Mouse (Mus musculus) forebrain, embryonic 15.5 days (tissue): ENCODE measurements around the gene Ccdc169. TPM values are rescaled to one million over a fixed set of nuclear protein-coding genes. Genes with fewer than 3 reads are reported as not detected.

Experiments
- ATAC-seq: fragments of 200-750 bp; cut with Nextera tagmentation; replicated peaks from 2 replicates; pipeline ENCODE4 v1.8.0; 2017; ENCODE audit warnings: mild to moderate bottlenecking, moderate TSS enrichment, moderate library complexity
- H3K27ac ChIP-seq: fragments of 300-500 bp; sonication (generic); replicated peaks from 2 replicates; pipeline ENCODE4 v1.5.1; 2015; ENCODE audit warnings: mild to moderate bottlenecking, inconsistent platforms
- H3K27me3 ChIP-seq: fragments of 300-500 bp; sonication (generic); 2 replicates; pipeline ENCODE4 v1.6.1; 2015; ENCODE audit warnings: inconsistent platforms
- H3K36me3 ChIP-seq: fragments of 300-500 bp; sonication (generic); 2 replicates; pipeline ENCODE4 v1.6.1; 2015; ENCODE audit warnings: mild to moderate bottlenecking, inconsistent platforms
- H3K4me1 ChIP-seq: fragments of 300-500 bp; sonication (generic); 2 replicates; pipeline ENCODE4 v1.6.1; 2015; ENCODE audit warnings: inconsistent platforms
- H3K4me2 ChIP-seq: fragments of 300-500 bp; sonication (generic); replicated peaks from 2 replicates; pipeline ENCODE4 v1.6.1; 2015; ENCODE audit warnings: mild to moderate bottlenecking, inconsistent platforms
- H3K4me3 ChIP-seq: fragments of 300-500 bp; sonication (generic); 2 replicates; pipeline ENCODE4 v1.5.1; 2015; ENCODE audit warnings: mild to moderate bottlenecking, inconsistent platforms
- H3K9ac ChIP-seq: fragments of 300-500 bp; sonication (generic); replicated peaks from 2 replicates; pipeline ENCODE4 v1.6.1; 2015; ENCODE audit warnings: mild to moderate bottlenecking, inconsistent platforms
- H3K9me3 ChIP-seq: fragments of 300-500 bp; sonication (generic); 2 replicates; pipeline ENCODE4 v1.6.1; 2016; ENCODE audit warnings: inconsistent platforms
- WGBS: fragments of 180-500 bp; shearing (Covaris S2); methylation state at CpG from one replicate; pipeline ENCODE4 v1.1.7; 2015; ENCODE audit warnings: mixed read lengths; 5-methylcytosine and 5-hydroxymethylcytosine counted together
- polyA plus RNA-seq: library from polyadenylated mRNA; unstranded; fragments of >200 nt; fragmentation: Nextera tagmentation; extraction: Ambion mirVana; gene quantifications from 2 replicates; pipeline ENCODE4 v1.2.1, GENCODE M21; 2015

Gene Ccdc169
- polyA plus RNA-seq, 1 experiment from 2014 or later = 0.19 TPM

- H3K27me3 ChIP-seq = no peaks in the 10 kb centered on the region
- 92% methylated on average over 6 of the region's 6 CpGs for WGBS
- no peaks in the 10 kb centered on the region for H3K4me1 ChIP-seq
- H3K9ac ChIP-seq = no peak overlapping the region
- no peak overlapping the region for H3K4me3 ChIP-seq
- no peak overlapping the region for H3K27ac ChIP-seq
- H3K4me2 ChIP-seq = no peak overlapping the region
- peaks cover 72% of the 10 kb centered on the region for H3K36me3 ChIP-seq
- ATAC-seq = no peak
- no peaks in the 10 kb centered on the region for H3K9me3 ChIP-seq
These were observed 5.4 kb upstream of the Ccdc169 start for GRCm38 (mm10) chr3:55131576-55132233.

GRCm38 (mm10) chr3:55139837-55140236, 2.7 kb downstream of the Ccdc169 start:
- H3K9me3 ChIP-seq = no peaks in the 10 kb centered on the region
- no peak overlapping the region for H3K9ac ChIP-seq
- 90% methylated on average over 12 of the region's 12 CpGs for WGBS
- no peak overlapping the region for H3K4me2 ChIP-seq
- ATAC-seq = no peak
- H3K27ac ChIP-seq = no peak overlapping the region
- no peak overlapping the region for H3K4me3 ChIP-seq
- no peaks in the 10 kb centered on the region for H3K4me1 ChIP-seq
- H3K27me3 ChIP-seq = no peaks in the 10 kb centered on the region
- peaks cover 19% of the 10 kb centered on the region for H3K36me3 ChIP-seq

- H3K4me3 ChIP-seq = no peak overlapping the region
- no peaks in the 10 kb centered on the region for H3K9me3 ChIP-seq
- H3K4me2 ChIP-seq = no peak overlapping the region
- H3K4me1 ChIP-seq = no peaks in the 10 kb centered on the region
- peaks cover 8% of the 10 kb centered on the region for H3K36me3 ChIP-seq
- WGBS = 81% methylated on average over 2 of the region's 2 CpGs
- no peak overlapping the region for H3K27ac ChIP-seq
- no peak for ATAC-seq
- no peak overlapping the region for H3K9ac ChIP-seq
- no peaks in the 10 kb centered on the region for H3K27me3 ChIP-seq
These were observed 4.3 kb downstream of the Ccdc169 start for GRCm38 (mm10) chr3:55141401-55141800.

GRCm38 (mm10) chr3:55144916-55145315, 7.8 kb downstream of the Ccdc169 start:
- Histone ChIP-seq H3K4me1 (no peaks in the 10 kb centered on the region), H3K4me3 (no peak overlapping the region), H3K9me3 (no peaks in the 10 kb centered on the region), H3K9ac (no peak overlapping the region), H3K27me3 (no peaks in the 10 kb centered on the region), H3K36me3 (no peaks in the 10 kb centered on the region), H3K4me2 (no peak overlapping the region), H3K27ac (no peak overlapping the region)
- no peak for ATAC-seq
- 64% methylated on average over 4 of the region's 4 CpGs for WGBS

GRCm38 (mm10) chr3:55146441-55146840, 9.3 kb downstream of the Ccdc169 start:
- H3K4me2 ChIP-seq = no peak overlapping the region
- 77% methylated on average over 6 of the region's 6 CpGs for WGBS
- no peak for ATAC-seq
- H3K4me1 ChIP-seq = no peaks in the 10 kb centered on the region
- H3K27me3 ChIP-seq = no peaks in the 10 kb centered on the region
- H3K36me3 ChIP-seq = no peaks in the 10 kb centered on the region
- no peak overlapping the region for H3K27ac ChIP-seq
- no peak overlapping the region for H3K4me3 ChIP-seq
- no peaks in the 10 kb centered on the region for H3K9me3 ChIP-seq
- H3K9ac ChIP-seq = no peak overlapping the region

- Histone ChIP-seq H3K27me3 (no peaks in the 10 kb centered on the region), H3K4me2 (no peak overlapping the region), H3K9ac (no peak overlapping the region), H3K36me3 (no peaks in the 10 kb centered on the region), H3K27ac (no peak overlapping the region), H3K9me3 (no peaks in the 10 kb centered on the region), H3K4me1 (no peaks in the 10 kb centered on the region), H3K4me3 (no peak overlapping the region)
- 89% methylated on average over 2 of the region's 2 CpGs for WGBS
- ATAC-seq = no peak
These were observed 10.0 kb downstream of the Ccdc169 start for GRCm38 (mm10) chr3:55147156-55147555.

GRCm38 (mm10) chr3:55148091-55148490, 11.0 kb downstream of the Ccdc169 start:
- ATAC-seq = no peak
- no peak overlapping the region for H3K27ac ChIP-seq
- WGBS = 26% methylated on average over 3 of the region's 3 CpGs

GRCm38 (mm10) chr3:55151656-55152433, 14.7 kb downstream of the Ccdc169 start:
- WGBS = 49% methylated on average over 7 of the region's 7 CpGs
- H3K27ac ChIP-seq = no peak overlapping the region
- no peak overlapping the region for H3K4me2 ChIP-seq
- no peaks in the 10 kb centered on the region for H3K36me3 ChIP-seq
- no peaks in the 10 kb centered on the region for H3K27me3 ChIP-seq
- no peak overlapping the region for H3K4me3 ChIP-seq
- peak; percentile 47 for ATAC-seq
- no peaks in the 10 kb centered on the region for H3K9me3 ChIP-seq
- H3K4me1 ChIP-seq = no peaks in the 10 kb centered on the region
- H3K9ac ChIP-seq = no peak overlapping the region

More at GRCm38 (mm10) chr3:55148091-55148490, 11.0 kb downstream of the Ccdc169 start:
- no peaks in the 10 kb centered on the region for H3K9me3 ChIP-seq
- H3K36me3 ChIP-seq = no peaks in the 10 kb centered on the region
- H3K9ac ChIP-seq = no peak overlapping the region
- H3K4me1 ChIP-seq = no peaks in the 10 kb centered on the region
- H3K4me3 ChIP-seq = no peak overlapping the region
- no peaks in the 10 kb centered on the region for H3K27me3 ChIP-seq
- H3K4me2 ChIP-seq = no peak overlapping the region

GRCm38 (mm10) chr3:55152673-55153334, 15.7 kb downstream of the Ccdc169 start:
- WGBS = 69% methylated on average over 6 of the region's 6 CpGs
- no peak overlapping the region for H3K4me3 ChIP-seq
- ATAC-seq = no peak

GRCm38 (mm10) chr3:55154163-55154562, 17.0 kb downstream of the Ccdc169 start:
- no peak overlapping the region for H3K4me2 ChIP-seq
- 90% methylated on average over 7 of the region's 7 CpGs for WGBS
- no peak for ATAC-seq

More at GRCm38 (mm10) chr3:55152673-55153334, 15.7 kb downstream of the Ccdc169 start:
- Histone ChIP-seq H3K9me3 (no peaks in the 10 kb centered on the region), H3K9ac (no peak overlapping the region), H3K27me3 (no peaks in the 10 kb centered on the region), H3K27ac (no peak overlapping the region), H3K4me2 (no peak overlapping the region), H3K4me1 (no peaks in the 10 kb centered on the region), H3K36me3 (no peaks in the 10 kb centered on the region)

GRCm38 (mm10) chr3:55157413-55157812, 20.3 kb downstream of the Ccdc169 start:
- H3K4me2 ChIP-seq = no peak overlapping the region
- ATAC-seq = peak; percentile 47; the same call in 1 of the 2 replicates

More at GRCm38 (mm10) chr3:55154163-55154562, 17.0 kb downstream of the Ccdc169 start:
- no peaks in the 10 kb centered on the region for H3K36me3 ChIP-seq
- no peak overlapping the region for H3K4me3 ChIP-seq
- no peak overlapping the region for H3K27ac ChIP-seq
- no peaks in the 10 kb centered on the region for H3K9me3 ChIP-seq
- no peaks in the 10 kb centered on the region for H3K27me3 ChIP-seq
- H3K4me1 ChIP-seq = no peaks in the 10 kb centered on the region
- no peak overlapping the region for H3K9ac ChIP-seq

GRCm38 (mm10) chr3:55161144-55161543, 24.0 kb downstream of the Ccdc169 start:
- Histone ChIP-seq H3K4me2 (no peak overlapping the region), H3K4me3 (no peak overlapping the region), H3K36me3 (no peaks in the 10 kb centered on the region), H3K9ac (no peak overlapping the region), H3K27ac (no peak overlapping the region), H3K27me3 (no peaks in the 10 kb centered on the region), H3K4me1 (no peaks in the 10 kb centered on the region), H3K9me3 (no peaks in the 10 kb centered on the region)
- 58% methylated on average over 7 of the region's 7 CpGs for WGBS
- ATAC-seq = 0 out of 2 replicates have a peak, but pooled peaks have one; percentile 26

More at GRCm38 (mm10) chr3:55157413-55157812, 20.3 kb downstream of the Ccdc169 start:
- Histone ChIP-seq H3K9me3 (no peaks in the 10 kb centered on the region), H3K9ac (no peak overlapping the region), H3K27me3 (no peaks in the 10 kb centered on the region), H3K36me3 (no peaks in the 10 kb centered on the region), H3K4me3 (no peak overlapping the region), H3K4me1 (no peaks in the 10 kb centered on the region), H3K27ac (no peak overlapping the region)
- WGBS = 46% methylated on average over 5 of the region's 5 CpGs
